Mouse (Mus musculus) mature B cell (primary cell): ENCODE data around the gene Acer2.

Experiments used
- in situ Hi-C: fragments of 300-500 bp; cut with MboI; formaldehyde crosslinking; loops from 2 replicates; pipeline ENCODE4 v1.14.3; 2019

The Acer2 gene

GRCm38 (mm10) chr4:86957576-86958411 is 83.6 kb downstream of the Acer2 start:
- in situ Hi-C loops: no loop called here

DNA sequence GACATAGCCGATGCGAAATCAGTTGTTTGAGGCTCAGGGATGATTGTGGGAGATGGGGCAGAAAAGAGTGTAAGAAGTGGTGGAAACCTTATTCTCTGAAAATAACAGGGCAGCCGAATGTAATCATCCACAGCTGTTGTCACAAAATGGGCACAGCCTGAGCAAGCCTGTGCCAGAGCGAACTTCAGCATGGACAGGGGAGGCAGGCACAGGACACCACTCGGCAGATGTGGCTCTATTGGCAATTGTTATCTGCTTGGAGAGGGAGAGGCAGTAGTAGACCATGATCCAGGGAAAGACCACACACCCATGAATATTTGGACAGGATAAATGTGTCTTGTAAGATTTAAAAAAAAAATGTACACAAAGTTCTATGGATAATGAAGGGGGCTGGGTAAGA is 103.1 kb downstream of the Acer2 start:
- in situ Hi-C loops: no loop called here
